ENCODE assay signal across 8 mouse cellular contexts in the genomic region with DNA sequence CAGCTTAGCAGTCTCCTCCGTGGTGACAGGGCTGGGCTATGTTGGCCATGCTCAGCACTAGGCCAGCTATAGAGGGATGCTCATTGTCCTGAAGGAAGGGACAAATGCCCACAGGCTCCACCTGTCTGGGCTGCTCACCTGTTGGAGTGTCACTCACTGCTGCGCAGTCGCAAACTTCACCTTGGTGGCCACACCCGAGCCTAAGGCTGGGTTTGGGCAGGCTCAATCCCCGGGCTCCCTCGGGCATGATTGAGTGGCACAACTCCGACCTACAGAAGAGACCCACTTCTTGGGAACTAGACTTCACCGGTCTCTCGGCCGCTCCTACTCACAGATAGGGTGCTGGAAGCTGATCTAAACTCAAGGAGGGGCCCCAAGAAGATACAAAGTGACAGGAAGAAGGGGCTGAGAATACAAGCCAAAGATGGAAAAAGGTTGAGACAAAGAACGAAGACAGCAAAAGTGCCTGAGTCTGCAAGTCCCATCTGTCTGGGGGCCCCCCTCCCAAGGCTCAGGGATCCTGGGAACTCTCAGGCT. TPM values are rescaled to one million over a fixed set of nuclear protein-coding genes. Genes with fewer than 3 reads are reported as not detected.
A peak's percentile ranks its signal among the peaks of the same experiment; 100 is the strongest.
DNase-seq lines count a peak whose midpoint lies in the region; ATAC-seq and TF ChIP-seq lines count a peak whose summit lies in the region.

No protein-coding gene starts in this region.

- peak overlapping the region; percentile 62 for H3K4me3 ChIP-seq in left cerebral cortex, adult 2 months
- peak overlapping the region; percentile 86 for H3K4me3 ChIP-seq in forebrain, embryonic 11.5 days (ENCODE audit: low read depth, low read length)
- peak overlapping the region; percentile 81 for H3K4me3 ChIP-seq in midbrain, embryonic 12.5 days

- DNase-seq in left cerebral cortex, adult 2 months (ENCODE audit: extremely low spot score in 1 of 2, low spot score in 2 of 2) = no peak
- DNase-seq in left cerebral cortex, postnatal 14 days (ENCODE audit: low spot score in 2 of 2) = no peak
- DNase-seq in forebrain, embryonic 11.5 days (ENCODE audit: low spot score) = no peak
- peak; percentile 47 for DNase-seq in kidney, postnatal 14 days
- no peak for DNase-seq in cerebellum, postnatal 25 days
- no peak for DNase-seq in right cerebral cortex, adult 2 months (ENCODE audit: low spot score in 2 of 2)
- DNase-seq in right cerebral cortex, postnatal 4 days = no peak

- peaks cover 5% of the 10 kb centered on the region; the same call in 1 of the 2 replicates for H3K36me3 ChIP-seq in forebrain, embryonic 11.5 days (ENCODE audit: control insufficient read depth, insufficient read depth, low read length)
- H3K36me3 ChIP-seq in midbrain, embryonic 12.5 days = peaks cover 41% of the 10 kb centered on the region

- no peak for TF ChIP-seq CTCF in left cerebral cortex, adult 2 months (IDR thresholded peaks at IDR 0.05)

- peak overlapping the region; percentile 91 for H3K9ac ChIP-seq in forebrain, embryonic 11.5 days (ENCODE audit: low read length)
- H3K9ac ChIP-seq in midbrain, embryonic 12.5 days (replicated peaks) = peak overlapping the region; percentile 86

- no peaks in the 10 kb centered on the region for H3K27me3 ChIP-seq in forebrain, embryonic 11.5 days (ENCODE audit: control insufficient read depth, insufficient read depth, low read length)
- no peaks in the 10 kb centered on the region for H3K27me3 ChIP-seq in midbrain, embryonic 12.5 days

- H3K9me3 ChIP-seq in forebrain, embryonic 11.5 days (ENCODE audit: control insufficient read depth, low read length) = no peaks in the 10 kb centered on the region
- H3K9me3 ChIP-seq in midbrain, embryonic 12.5 days = no peaks in the 10 kb centered on the region

- peaks cover 14% of the 10 kb centered on the region for H3K4me1 ChIP-seq in forebrain, embryonic 11.5 days (replicated peaks; ENCODE audit: control insufficient read depth, insufficient read depth, low read length)
- H3K4me1 ChIP-seq in midbrain, embryonic 12.5 days = peaks cover 35% of the 10 kb centered on the region

- 12% methylated on average over 11 of the region's 11 CpGs for WGBS in forebrain, embryonic 11.5 days
- WGBS in midbrain, embryonic 12.5 days = 12% methylated on average over 11 of the region's 11 CpGs

- no peak overlapping the region; the same call in 1 of the 2 replicates for H3K27ac ChIP-seq in left cerebral cortex, adult 2 months
- peak overlapping the region; percentile 87 for H3K27ac ChIP-seq in forebrain, embryonic 11.5 days (ENCODE audit: low read depth, low read length)
- peak overlapping the region; percentile 91 for H3K27ac ChIP-seq in midbrain, embryonic 12.5 days (replicated peaks)

- intact Hi-C loops in left cerebral cortex, adult 2 months (cut with DNase I) = no loop called here
- intact Hi-C loops in left cerebral cortex, postnatal 14 days (cut with DNase I) = no loop called here

- no peak for ATAC-seq in forebrain, embryonic 11.5 days (replicated peaks; ENCODE audit: low FRiP score)
- ATAC-seq in midbrain, embryonic 12.5 days (ENCODE audit: low FRiP score, low read depth) = no peak

- H3K4me2 ChIP-seq in forebrain, embryonic 11.5 days (ENCODE audit: low read depth, low read length, severe bottlenecking) = peak overlapping the region; percentile 85
- H3K4me2 ChIP-seq in midbrain, embryonic 12.5 days (replicated peaks) = peak overlapping the region; percentile 87

RNA-seq across cellular contexts. Expression of a gene that starts 1.4 kb away (rescaled TPM):
- total RNA-seq in left cerebral cortex, adult 2 months (2021) = 1 to 10 TPM; 7.1 to 7.7 TPM
- total RNA-seq in left cerebral cortex, postnatal 14 days (2021) = 10 to 100 TPM; 10.1 to 10.3 TPM
- polyA plus RNA-seq in forebrain, embryonic 11.5 days (2014; fragmentation: Nextera tagmentation; extraction: Ambion mirVana) = 81.2 and 81.3 TPM in 2 replicates
- 71.6 and 78.6 TPM in 2 replicates for polyA plus RNA-seq in midbrain, embryonic 12.5 days (2016; fragmentation: Nextera tagmentation; extraction: Ambion mirVana)

RNA-seq across cellular contexts. Expression of a gene that starts 9.0 kb away (rescaled TPM):
- 1 to 10 TPM; 2.3 to 2.8 TPM for total RNA-seq in left cerebral cortex, adult 2 months (2021)
- 1 to 10 TPM; 1.5 to 3.3 TPM for total RNA-seq in left cerebral cortex, postnatal 14 days (2021)
- polyA plus RNA-seq in forebrain, embryonic 11.5 days (2014; fragmentation: Nextera tagmentation; extraction: Ambion mirVana) = 4.5 and 5.2 TPM in 2 replicates
- 4.9 and 5.4 TPM in 2 replicates for polyA plus RNA-seq in midbrain, embryonic 12.5 days (2016; fragmentation: Nextera tagmentation; extraction: Ambion mirVana)

RNA-seq across cellular contexts. Expression of a gene that starts 20.6 kb away (rescaled TPM):
- 100 to 1,000 TPM; 440 to 450 TPM for total RNA-seq in left cerebral cortex, adult 2 months (2021)
- 100 to 1,000 TPM; 481 to 507 TPM for total RNA-seq in left cerebral cortex, postnatal 14 days (2021)
- 727 and 782 TPM in 2 replicates for polyA plus RNA-seq in forebrain, embryonic 11.5 days (2014; fragmentation: Nextera tagmentation; extraction: Ambion mirVana)
- polyA plus RNA-seq in midbrain, embryonic 12.5 days (2016; fragmentation: Nextera tagmentation; extraction: Ambion mirVana) = 544 and 582 TPM in 2 replicates

RNA-seq across cellular contexts. Expression of a gene that starts 21.5 kb away (rescaled TPM):
- total RNA-seq in left cerebral cortex, adult 2 months (2021) = 10 to 100 TPM; 18.1 to 18.8 TPM
- total RNA-seq in left cerebral cortex, postnatal 14 days (2021) = 10 to 100 TPM; 18.0 to 19.8 TPM
- polyA plus RNA-seq in forebrain, embryonic 11.5 days (2014; fragmentation: Nextera tagmentation; extraction: Ambion mirVana) = 40.1 and 46.1 TPM in 2 replicates
- polyA plus RNA-seq in midbrain, embryonic 12.5 days (2016; fragmentation: Nextera tagmentation; extraction: Ambion mirVana) = 45.3 and 46.9 TPM in 2 replicates

RNA-seq across cellular contexts. Expression of a gene that starts 21.7 kb away (rescaled TPM):
- total RNA-seq in left cerebral cortex, adult 2 months (2021) = 10 to 100 TPM; 65.7 to 66.8 TPM
- 10 to 100 TPM; 59.9 to 60.0 TPM for total RNA-seq in left cerebral cortex, postnatal 14 days (2021)
- 82.0 and 82.9 TPM in 2 replicates for polyA plus RNA-seq in forebrain, embryonic 11.5 days (2014; fragmentation: Nextera tagmentation; extraction: Ambion mirVana)
- polyA plus RNA-seq in midbrain, embryonic 12.5 days (2016; fragmentation: Nextera tagmentation; extraction: Ambion mirVana) = 83.2 and 86.0 TPM in 2 replicates
